Mouse (Mus musculus): ENCODE data around the gene Zfand6. TPM values are rescaled to one million over a fixed set of nuclear protein-coding genes. Genes with fewer than 3 reads are reported as not detected.
A peak's percentile ranks its signal among the peaks of the same experiment; 100 is the strongest.

Zfand6 gene
- total RNA-seq (2021) = 10 to 100 TPM; 59.9 to 63.2 TPM

DNA sequence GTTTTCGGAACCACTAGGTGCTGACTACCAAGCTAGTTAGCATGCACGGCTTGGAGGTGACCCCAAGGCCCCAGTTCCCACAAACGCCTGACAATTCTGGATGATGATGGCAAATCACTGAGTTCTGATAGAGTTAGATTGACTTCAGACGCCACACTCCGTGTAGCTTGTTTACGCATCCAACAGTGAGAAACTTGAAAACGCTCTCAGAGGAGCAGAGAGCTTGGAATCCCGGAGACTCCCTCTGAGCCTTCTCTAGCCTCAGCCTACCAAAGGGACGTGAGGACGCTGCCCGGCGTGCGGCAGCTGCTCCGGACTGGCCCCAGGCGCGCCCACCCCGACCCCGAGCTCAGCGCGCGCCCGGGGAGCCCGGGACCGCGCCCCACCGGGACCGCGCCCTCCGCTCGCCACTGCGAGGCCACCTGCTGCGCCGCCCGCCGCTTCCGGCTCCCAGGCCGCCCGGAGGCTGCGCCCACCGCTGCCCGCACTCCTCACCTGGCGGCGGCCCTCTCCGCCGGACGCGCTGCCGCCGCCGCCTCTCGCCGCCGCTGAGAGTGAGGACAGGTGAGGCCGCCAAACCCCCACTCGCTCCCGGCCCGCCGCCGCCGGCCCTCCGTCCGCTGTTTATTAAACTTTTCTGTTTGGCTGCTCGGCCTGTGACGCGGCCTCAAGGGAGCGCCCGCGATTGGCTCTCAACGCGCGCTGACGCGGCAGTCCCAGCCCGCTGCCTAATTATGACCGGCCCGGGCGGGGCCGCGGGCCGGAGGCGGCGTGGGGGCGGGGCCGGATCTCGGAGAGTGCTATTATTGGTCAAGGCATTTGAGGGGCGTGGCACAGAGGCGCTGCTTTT lies at the start of gene Zfand6:
TSS of gene Zfand6 (minus strand) at position 709 of the 850 bp plus-strand sequence.
- intact Hi-C loops (cut with DNase I) = no loop called here
- DNase-seq (ENCODE audit: low spot score in 2 of 2) = peak; percentile 98

GRCm38 (mm10) chr7:84736803-84737202 lies 47.0 kb upstream of the Zfand6 start:
- intact Hi-C loops (cut with DNase I) = no loop called here

DNA sequence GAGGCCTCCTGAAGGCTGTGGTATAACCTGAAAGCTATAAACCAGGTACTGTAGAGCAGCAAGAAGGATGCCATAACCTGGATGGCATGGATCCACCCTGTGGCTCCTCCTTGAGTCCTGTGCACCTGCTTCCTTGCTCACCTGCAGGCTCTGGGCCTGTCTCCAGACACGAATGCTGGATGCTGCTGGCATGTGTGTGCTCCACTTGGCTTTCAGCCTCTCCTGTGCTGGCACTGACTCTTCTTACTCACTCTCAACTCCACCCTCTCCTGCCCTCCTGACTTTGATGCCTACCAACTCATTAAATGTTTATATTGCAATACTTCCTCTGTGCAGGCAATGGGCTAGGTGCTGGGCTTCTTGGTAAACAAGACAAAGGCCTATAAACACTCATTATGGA lies 43.3 kb upstream of the Zfand6 start:
- DNase-seq (ENCODE audit: low spot score in 2 of 2) = no peak
- intact Hi-C loops (cut with DNase I) = no loop called here

More at GRCm38 (mm10) chr7:84736803-84737202, 47.0 kb upstream of the Zfand6 start:
- no peak for DNase-seq (ENCODE audit: low spot score in 2 of 2)

GRCm38 (mm10) chr7:84732052-84732451 lies 42.3 kb upstream of the Zfand6 start:
- DNase-seq (ENCODE audit: low spot score in 2 of 2) = no peak

DNA sequence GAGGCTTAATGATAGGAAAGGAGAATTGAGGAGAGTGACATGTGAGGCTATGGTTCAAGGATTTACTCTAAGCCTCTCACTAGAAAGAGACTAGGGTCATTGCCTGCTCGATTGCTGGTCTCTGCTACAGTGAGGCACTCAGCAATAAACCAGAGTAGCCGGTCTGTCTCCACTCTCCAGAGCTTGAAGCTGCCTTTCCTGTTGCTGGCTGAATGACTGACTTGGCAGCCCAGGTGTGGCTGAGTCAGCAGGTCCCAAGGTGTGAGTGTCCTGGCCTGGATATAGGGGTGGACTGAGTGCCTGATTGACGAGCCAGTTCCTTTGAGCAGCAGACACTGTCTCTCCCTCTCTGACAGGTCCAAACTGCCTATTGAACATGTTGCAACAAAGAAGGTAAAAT lies 41.3 kb upstream of the Zfand6 start:
- intact Hi-C loops (cut with DNase I) = no loop called here
- DNase-seq (ENCODE audit: low spot score in 2 of 2) = no peak

More at GRCm38 (mm10) chr7:84732052-84732451, 42.3 kb upstream of the Zfand6 start:
- intact Hi-C loops (cut with DNase I) = no loop called here

DNA sequence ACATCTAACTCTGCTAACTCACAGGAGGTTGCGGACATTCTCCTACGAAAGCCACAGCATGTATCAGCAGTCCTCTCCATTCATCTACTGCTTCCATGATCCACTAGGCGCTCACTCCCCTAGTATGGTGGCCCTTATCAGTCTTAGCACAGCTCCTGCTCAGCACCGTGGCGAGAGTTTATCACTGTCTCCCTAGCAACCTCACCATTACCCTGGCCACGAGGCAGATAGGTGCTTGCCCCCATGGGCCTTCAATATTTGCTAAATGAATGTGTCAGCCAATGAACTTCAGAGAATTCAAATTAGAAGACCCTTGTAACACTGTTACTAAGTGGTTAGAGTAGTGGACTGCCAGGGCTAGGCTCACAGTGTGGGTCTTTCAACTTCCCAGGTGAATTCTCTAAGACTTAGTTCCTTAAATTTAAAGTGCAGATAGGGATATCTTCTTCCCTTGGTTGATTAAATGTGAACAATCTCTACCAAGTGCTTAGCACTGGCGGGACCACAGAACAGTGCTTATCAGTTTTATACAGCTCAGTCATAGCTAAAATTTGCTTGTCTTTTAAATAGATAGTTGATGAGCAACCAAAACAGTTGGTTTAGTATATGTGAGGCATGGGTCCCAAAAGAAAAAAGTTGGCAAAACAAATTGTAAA lies 33.2 kb upstream of the Zfand6 start:
- intact Hi-C loops (cut with DNase I) = no loop called here
- no peak for DNase-seq (ENCODE audit: low spot score in 2 of 2)

- intact Hi-C loops (cut with DNase I) = no loop called here
These were observed 20.7 kb upstream of the Zfand6 start for GRCm38 (mm10) chr7:84710287-84710958.

GRCm38 (mm10) chr7:84706877-84707276 lies 17.1 kb upstream of the Zfand6 start:
- DNase-seq (ENCODE audit: low spot score in 2 of 2) = no peak
- intact Hi-C loops (cut with DNase I) = no loop called here

More at GRCm38 (mm10) chr7:84710287-84710958, 20.7 kb upstream of the Zfand6 start:
- no peak for DNase-seq (ENCODE audit: low spot score in 2 of 2)

DNA sequence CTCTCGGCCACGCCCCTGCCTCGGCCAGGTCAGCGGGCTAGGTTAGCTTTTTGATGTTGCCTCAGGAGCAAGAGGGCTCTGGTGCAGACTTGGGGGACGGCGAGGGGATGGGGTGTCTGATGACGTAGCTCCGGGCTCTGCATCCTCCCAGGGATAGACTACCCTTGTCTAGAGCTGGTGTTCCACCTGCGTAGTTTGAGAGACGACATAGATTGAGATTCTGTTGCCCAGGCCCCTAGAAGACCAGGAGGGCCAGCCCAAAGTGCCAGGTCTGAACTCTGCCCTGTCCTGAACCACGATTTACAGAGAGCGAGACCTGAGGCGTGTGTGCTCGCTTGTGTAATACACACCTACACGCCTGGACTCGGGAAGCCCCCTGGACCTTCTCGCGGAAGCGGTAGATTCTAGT lies 346 bp upstream of the Zfand6 start:
- intact Hi-C loops (cut with DNase I) = no loop called here
- no peak for DNase-seq (ENCODE audit: low spot score in 2 of 2)

- DNase-seq (ENCODE audit: low spot score in 2 of 2) = no peak
- intact Hi-C loops (cut with DNase I) = no loop called here
These were observed 1.8 kb downstream of the Zfand6 start for GRCm38 (mm10) chr7:84687653-84688580.

- intact Hi-C loops (cut with DNase I) = no loop called here
- DNase-seq (ENCODE audit: low spot score in 2 of 2) = no peak
These were observed 3.4 kb downstream of the Zfand6 start for GRCm38 (mm10) chr7:84686380-84686779.

GRCm38 (mm10) chr7:84684675-84685074 lies 5.1 kb downstream of the Zfand6 start:
- no peak for DNase-seq (ENCODE audit: low spot score in 2 of 2)
- intact Hi-C loops (cut with DNase I) = no loop called here

DNA sequence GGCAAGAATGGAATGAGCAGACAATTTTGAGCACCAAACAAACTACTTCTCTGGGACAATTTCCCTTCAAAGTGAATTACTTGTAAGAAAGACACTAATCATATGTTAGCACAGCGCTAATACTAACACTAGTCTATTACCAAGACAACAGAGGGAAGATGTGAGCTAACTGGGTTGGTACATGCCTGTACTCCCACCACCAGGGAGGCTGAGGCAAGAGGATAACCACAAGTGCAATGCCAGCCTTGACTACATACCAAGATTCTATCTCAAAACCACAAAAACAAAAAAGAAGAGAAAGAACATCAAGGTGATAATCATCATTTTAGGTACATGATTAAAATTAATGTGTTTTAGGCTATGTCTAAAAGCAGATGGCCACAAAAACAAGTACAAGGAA lies 8.2 kb downstream of the Zfand6 start:
- no peak for DNase-seq (ENCODE audit: low spot score in 2 of 2)
- intact Hi-C loops (cut with DNase I) = no loop called here

- intact Hi-C loops (cut with DNase I) = no loop called here
- DNase-seq (ENCODE audit: low spot score in 2 of 2) = no peak
These were observed 8.8 kb downstream of the Zfand6 start for GRCm38 (mm10) chr7:84680931-84681330.

- no peak for DNase-seq (ENCODE audit: low spot score in 2 of 2)
- intact Hi-C loops (cut with DNase I) = no loop called here
These were observed 9.7 kb downstream of the Zfand6 start for GRCm38 (mm10) chr7:84680092-84680491.

GRCm38 (mm10) chr7:84679264-84679663 lies 10.5 kb downstream of the Zfand6 start:
- DNase-seq (ENCODE audit: low spot score in 2 of 2) = peak; percentile 56 to 58
- intact Hi-C loops (cut with DNase I) = loop anchor here (5.0 kb wide), 1 partner anchor 72 kb away; the partner anchor contains the start of gene Fah

- DNase-seq (ENCODE audit: low spot score in 2 of 2) = no peak
- intact Hi-C loops (cut with DNase I) = no loop called here
These were observed 16.7 kb downstream of the Zfand6 start for GRCm38 (mm10) chr7:84673103-84673502.

- DNase-seq (ENCODE audit: low spot score in 2 of 2) = no peak
- intact Hi-C loops (cut with DNase I) = no loop called here
These were observed 20.1 kb downstream of the Zfand6 start for GRCm38 (mm10) chr7:84669554-84670152.

DNA sequence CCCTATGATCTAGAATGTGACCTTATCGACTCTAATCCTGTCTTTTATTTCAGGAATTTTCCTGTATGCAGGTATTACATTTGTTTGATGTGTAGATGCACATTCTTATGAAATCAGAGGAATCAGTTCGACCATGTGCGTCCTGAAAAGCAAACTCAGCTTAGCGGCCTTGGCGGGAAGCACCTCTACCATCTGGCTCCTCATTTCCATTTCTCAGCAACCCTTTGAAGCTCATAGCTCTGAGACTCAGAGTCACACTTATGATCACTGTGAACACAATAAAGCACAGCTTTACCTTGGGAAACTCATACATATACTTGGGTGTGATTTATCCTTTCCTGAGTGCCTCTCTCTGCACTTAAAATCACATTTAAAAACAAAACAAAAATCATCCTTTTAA lies 21.8 kb downstream of the Zfand6 start:
- intact Hi-C loops (cut with DNase I) = no loop called here
- no peak for DNase-seq (ENCODE audit: low spot score in 2 of 2)

Data from left cerebral cortex, postnatal 36 days (tissue).